Mouse (Mus musculus): ENCODE measurements at regions not wholly inside any gene's neighbourhood (a gene's known extent, or its start where the extent isn't known, plus 50 kb on each side); places are given as distances from the start of the nearest gene placed in this dataset.

DNA sequence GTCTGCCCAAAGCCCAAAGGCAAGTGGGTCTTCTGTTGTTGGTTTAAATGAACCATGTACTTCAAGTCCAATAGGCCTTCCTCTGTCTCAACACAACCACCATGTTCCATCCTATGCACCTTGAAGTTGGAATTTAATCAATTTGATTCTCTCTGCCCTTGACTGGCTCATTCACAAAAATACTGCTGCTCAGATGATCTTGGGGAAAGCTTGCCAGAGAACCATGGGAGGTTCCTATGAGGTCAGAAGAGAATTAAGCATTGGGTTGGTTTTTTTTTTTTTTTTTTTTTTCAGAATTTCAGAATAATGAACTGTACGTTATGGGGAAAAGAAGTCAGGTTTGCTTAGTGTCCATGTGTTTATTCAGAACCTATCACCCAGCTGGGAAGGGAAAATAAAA lies 224.1 kb upstream of the Tgfbr2 start:
- Histone ChIP-seq H3K4me2 (ENCODE audit: insufficient read depth, low read depth, poor library complexity, severe bottlenecking) (no peak overlapping the region), H3K9me3 (replicated peaks; ENCODE audit: low read length) (no peaks in the 10 kb centered on the region), H3K9ac (ENCODE audit: insufficient read depth, low read depth) (no peak overlapping the region), H3K4me3 (replicated peaks in 1 of 3; ENCODE audit: low read depth in 2 of 3, low read length in 2 of 3, poor library complexity in 1 of 3) (no peak overlapping the region), H3K27ac (ENCODE audit: insufficient read depth, low read depth) (no peak overlapping the region), H3K4me1 (ENCODE audit: control insufficient read depth in 1 of 2, insufficient read depth in 2 of 2) (peaks cover 0 to 3% of the 10 kb centered on the region in 2 experiments; a peak in 1 of 4 replicates), H3K27me3 (replicated peaks) (no peaks in the 10 kb centered on the region), H3K36me3 (replicated peaks in 1 of 2; ENCODE audit: control insufficient read depth in 1 of 2, insufficient read depth in 1 of 2, low read length in 1 of 2) (no peaks in the 10 kb centered on the region), H3K79me2 (replicated peaks; ENCODE audit: control insufficient read depth, extremely low read depth, insufficient read depth, poor library complexity, severe bottlenecking) (no peaks in the 10 kb centered on the region)
- in situ Hi-C loops (cut with MboI; ENCODE audit: low pct_ligation_motif_present, low pct_unique_long_range_greater_than_20kb, low sequenced_read_pairs) (no loop called here), dilution Hi-C loops (cut with MboI; ENCODE audit: extremely low pct_ligation_motif_present, extremely low pct_unique_long_range_greater_than_20kb, low sequenced_read_pairs) (no loop called here)
- no peak for DNase-seq (ENCODE audit: extremely low read depth)
- TF ChIP-seq ZMIZ1 (IDR thresholded peaks at IDR 0.05; ENCODE audit: low read depth, low read length) (no peak), NRF1 (IDR thresholded peaks at IDR 0.05; ENCODE audit: low read depth, low read length) (no peak), JUN (IDR thresholded peaks at IDR 0.05; ENCODE audit: insufficient read depth, low read depth, low read length) (no peak), MEF2A (IDR thresholded peaks at IDR 0.05; ENCODE audit: borderline replicate concordance, low read depth, low read length) (no peak), BHLHE40 (IDR thresholded peaks at IDR 0.05; ENCODE audit: low read depth, low read length) (no peak), CHD2 (IDR thresholded peaks at IDR 0.05; ENCODE audit: low read length) (no peak), RCOR1 (conservative IDR thresholded peaks at IDR 0.05; ENCODE audit: low read depth, low read length) (no peak), ZNF384 (IDR thresholded peaks at IDR 0.05; ENCODE audit: low read depth, low read length) (no peak), TBP (conservative IDR thresholded peaks at IDR 0.05; ENCODE audit: low read depth, low read length) (no peak), ZC3H11A (IDR thresholded peaks at IDR 0.05; ENCODE audit: low read depth, low read length) (no peak), NELFE (IDR thresholded peaks at IDR 0.05; ENCODE audit: low read depth, low read length) (no peak), POLR2A (IDR thresholded peaks at IDR 0.05; ENCODE audit: low read depth, low read length) (no peak), EP300 (IDR thresholded peaks at IDR 0.05; ENCODE audit: low read length) (no peak), CHD1 (IDR thresholded peaks at IDR 0.05; ENCODE audit: low read depth, low read length) (no peak), POLR2AphosphoS2 (IDR thresholded peaks at IDR 0.05; ENCODE audit: low read depth, low read length) (no peak), JUND (conservative IDR thresholded peaks at IDR 0.05; ENCODE audit: low read depth, low read length) (no peak), TCF12 (IDR thresholded peaks at IDR 0.05; ENCODE audit: low read depth, low read length) (no peak), SIN3A (IDR thresholded peaks at IDR 0.05; ENCODE audit: low read length) (no peak), SMC3 (IDR thresholded peaks at IDR 0.05; ENCODE audit: low read depth, low read length) (no peak)

- no peak for DNase-seq (ENCODE audit: extremely low read depth)
- in situ Hi-C loops (cut with MboI; ENCODE audit: low pct_ligation_motif_present, low pct_unique_long_range_greater_than_20kb, low sequenced_read_pairs) = no loop called here
- dilution Hi-C loops (cut with MboI; ENCODE audit: extremely low pct_ligation_motif_present, extremely low pct_unique_long_range_greater_than_20kb, low sequenced_read_pairs) = no loop called here
- H3K27me3 ChIP-seq (replicated peaks) = no peaks in the 10 kb centered on the region
- no peaks in the 10 kb centered on the region for H3K9me3 ChIP-seq (replicated peaks; ENCODE audit: low read length)
- no peak overlapping the region for H3K4me3 ChIP-seq (replicated peaks in 1 of 3; ENCODE audit: low read depth in 2 of 3, low read length in 2 of 3, poor library complexity in 1 of 3)
- no peak overlapping the region for H3K27ac ChIP-seq (ENCODE audit: insufficient read depth, low read depth)
- H3K4me2 ChIP-seq (ENCODE audit: insufficient read depth, low read depth, poor library complexity, severe bottlenecking) = no peak overlapping the region
- no peak overlapping the region for H3K9ac ChIP-seq (ENCODE audit: insufficient read depth, low read depth)
- TF ChIP-seq E2F4 (IDR thresholded peaks at IDR 0.05; ENCODE audit: insufficient replicate concordance, low read depth, low read length) = no peak
- no peak for TF ChIP-seq POLR2AphosphoS2 (IDR thresholded peaks at IDR 0.05; ENCODE audit: low read depth, low read length)
- TF ChIP-seq KAT2A (IDR thresholded peaks at IDR 0.05; ENCODE audit: insufficient replicate concordance, low read length) = no peak
- no peak for TF ChIP-seq CHD1 (IDR thresholded peaks at IDR 0.05; ENCODE audit: low read depth, low read length)
- no peak for TF ChIP-seq MEF2A (IDR thresholded peaks at IDR 0.05; ENCODE audit: borderline replicate concordance, low read depth, low read length)
- no peak for TF ChIP-seq ETS1 (conservative IDR thresholded peaks at IDR 0.05; ENCODE audit: low read depth, low read length)
- no peak for TF ChIP-seq HCFC1 (IDR thresholded peaks at IDR 0.05; ENCODE audit: low read depth, low read length)
- no peak for TF ChIP-seq MYC (IDR thresholded peaks at IDR 0.05; ENCODE audit: low read depth, low read length)
- no peak for TF ChIP-seq MXI1 (IDR thresholded peaks at IDR 0.05; ENCODE audit: low read depth, low read length)
- no peak for TF ChIP-seq TCF12 (IDR thresholded peaks at IDR 0.05; ENCODE audit: low read depth, low read length)
- TF ChIP-seq JUND (conservative IDR thresholded peaks at IDR 0.05; ENCODE audit: low read depth, low read length) = no peak
- no peak for TF ChIP-seq POLR2A (IDR thresholded peaks at IDR 0.05; ENCODE audit: low read depth, low read length)
- TF ChIP-seq USF1 (IDR thresholded peaks at IDR 0.05; ENCODE audit: low read depth, low read length) = no peak
- TF ChIP-seq ZMIZ1 (IDR thresholded peaks at IDR 0.05; ENCODE audit: low read depth, low read length) = no peak
- TF ChIP-seq ZC3H11A (IDR thresholded peaks at IDR 0.05; ENCODE audit: low read depth, low read length) = no peak
- TF ChIP-seq MAZ (IDR thresholded peaks at IDR 0.05; ENCODE audit: low read depth, low read length) = no peak
- TF ChIP-seq SMC3 (IDR thresholded peaks at IDR 0.05; ENCODE audit: low read depth, low read length) = no peak
- no peaks in the 10 kb centered on the region for H3K36me3 ChIP-seq (replicated peaks in 1 of 2; ENCODE audit: control insufficient read depth in 1 of 2, insufficient read depth in 1 of 2, low read length in 1 of 2)
- peaks cover 0 to 2% of the 10 kb centered on the region in 2 experiments; a peak in 1 of 4 replicates for H3K4me1 ChIP-seq (ENCODE audit: control insufficient read depth in 1 of 2, insufficient read depth in 2 of 2)
- no peaks in the 10 kb centered on the region for H3K79me2 ChIP-seq (replicated peaks; ENCODE audit: control insufficient read depth, extremely low read depth, insufficient read depth, poor library complexity, severe bottlenecking)
Observed at GRCm38 (mm10) chr9:116392258-116392657, 217.1 kb upstream of the Tgfbr2 start.
